Mouse (Mus musculus) CH12F3 (cell line): ENCODE results near the gene Irs3.
"Not testable (repeated sequence)": the region's sequence is repeated elsewhere in the genome, so short reads cannot be mapped to it uniquely, and the experiment has no call there.

Source experiments
- in situ Hi-C: fragments of 300-500 bp; cut with MboI; formaldehyde crosslinking; loops from 2 replicates; pipeline ENCODE4 v1.14.3; 2020; ENCODE audit warnings: low sequenced_read_pairs

Gene Irs3

DNA sequence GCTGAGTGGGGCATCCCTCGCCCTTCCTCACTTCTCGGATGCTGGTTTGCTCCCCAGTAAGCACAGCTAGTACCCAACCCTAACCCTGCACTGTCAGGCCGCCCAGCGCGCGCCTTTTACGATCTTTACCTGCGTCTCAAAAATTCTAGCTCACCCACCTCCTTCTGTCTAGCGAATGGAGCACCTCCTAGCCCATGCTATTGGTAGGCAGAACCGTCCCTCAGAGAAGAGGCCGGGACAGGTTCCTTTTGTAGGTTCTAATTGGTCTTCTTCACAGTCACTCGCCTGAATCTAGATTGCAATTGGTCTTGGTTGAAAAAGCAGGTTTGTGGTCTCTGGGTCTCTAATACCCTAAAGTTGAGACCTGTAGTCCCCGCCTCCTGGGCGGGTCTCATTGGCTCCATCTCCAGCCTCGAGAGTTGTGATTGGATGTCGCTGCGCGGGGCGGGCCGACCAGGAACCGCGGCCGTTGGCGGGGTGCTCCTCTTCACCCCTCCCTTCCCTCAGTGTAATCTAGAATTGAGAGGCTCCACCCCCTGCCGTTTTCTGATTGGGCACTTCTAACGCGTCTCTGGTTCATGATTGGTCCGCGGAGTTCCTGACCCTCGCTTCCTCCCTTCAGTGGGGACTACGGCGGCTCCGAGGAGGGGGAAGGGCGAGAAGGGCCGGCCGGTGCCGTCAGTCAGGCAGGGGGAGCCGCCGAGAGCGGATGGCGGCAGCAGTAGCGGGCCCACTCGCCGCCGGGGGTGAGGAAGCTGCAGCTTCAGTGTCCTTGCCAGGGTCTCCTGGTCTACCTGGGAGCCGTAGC lies 16.8 kb downstream of the Irs3 start, which contains the start of the genes Fbxo24, Lrch4 and Gm20605:
TSS of gene Fbxo24 (minus strand) at position 505 of the 808 bp plus-strand sequence.
TSS of gene Lrch4 (plus strand) at position 624 of the 808 bp plus-strand sequence.
TSS of gene Gm20605 (plus strand) at position 678 of the 808 bp plus-strand sequence.
- in situ Hi-C loops, result no loop called here

DNA sequence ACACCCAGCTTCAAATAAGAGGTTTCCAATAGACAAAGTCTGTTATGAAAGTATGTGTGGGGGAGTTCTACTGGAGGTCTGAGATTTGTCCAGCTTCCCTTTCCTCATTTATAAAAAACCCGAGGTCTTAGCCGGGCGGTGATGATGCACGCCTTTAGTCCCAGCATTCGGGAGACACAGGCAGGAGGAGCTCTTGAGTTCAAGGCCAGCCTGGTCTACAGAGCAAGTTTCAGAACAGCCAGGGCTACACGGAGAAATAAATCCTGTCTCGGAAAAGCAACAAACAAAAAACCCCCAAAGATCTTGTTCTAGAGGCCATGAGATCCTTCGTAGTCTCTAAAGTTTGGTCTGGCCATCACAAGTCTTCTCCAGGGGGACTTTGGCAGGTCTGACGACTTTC lies 17.5 kb downstream of the Irs3 start:
- in situ Hi-C loops, result no loop called here

DNA sequence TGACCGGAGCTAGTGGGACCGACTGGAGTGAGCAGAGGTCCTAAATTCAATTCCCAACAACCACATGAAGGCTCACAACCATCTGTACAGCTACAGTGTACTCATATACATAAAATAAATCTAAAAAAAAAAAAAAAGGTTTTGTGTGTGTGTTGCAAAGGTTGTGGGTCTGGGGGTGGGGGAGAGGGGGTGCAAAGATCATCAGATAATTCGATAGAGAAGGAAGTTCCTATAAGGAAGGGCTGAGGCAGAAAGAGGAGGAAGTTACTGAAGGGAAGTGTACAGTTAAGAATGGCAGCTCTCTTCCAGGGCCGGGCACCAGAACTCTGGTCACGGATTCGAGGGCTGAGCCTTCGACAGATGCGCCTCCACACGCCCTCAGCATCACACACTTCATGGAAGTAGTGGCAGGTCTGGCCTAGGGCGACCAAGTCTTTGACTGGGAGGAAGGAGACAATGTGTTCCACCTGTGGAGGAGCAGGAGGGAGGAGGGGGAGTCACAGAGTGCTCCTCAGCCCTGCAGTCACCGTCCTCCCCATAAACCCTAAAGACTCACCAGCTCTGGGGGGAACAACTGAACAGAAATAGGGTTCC lies 21.5 kb downstream of the Irs3 start:
- in situ Hi-C loops, result no loop called here

DNA sequence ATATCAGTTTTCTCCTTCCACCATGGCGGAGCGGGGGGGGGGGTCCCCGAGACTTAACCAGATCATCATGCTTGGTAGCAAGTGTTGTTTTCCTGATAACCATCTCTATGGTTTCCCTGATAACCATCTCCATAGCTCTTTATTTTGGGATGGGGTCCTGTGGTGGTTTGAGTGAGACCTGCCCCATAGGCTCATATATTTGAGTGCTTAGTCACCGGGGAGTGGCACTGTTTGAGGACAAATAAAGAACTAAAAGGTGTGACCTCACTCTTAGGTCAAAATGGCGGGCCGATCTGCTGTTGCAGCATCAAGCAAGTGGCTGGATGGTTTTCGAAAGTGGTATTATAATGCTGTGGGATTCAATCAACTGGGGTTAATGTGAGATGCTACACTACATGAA lies 30.2 kb downstream of the Irs3 start:
- in situ Hi-C loops, result no loop called here

DNA sequence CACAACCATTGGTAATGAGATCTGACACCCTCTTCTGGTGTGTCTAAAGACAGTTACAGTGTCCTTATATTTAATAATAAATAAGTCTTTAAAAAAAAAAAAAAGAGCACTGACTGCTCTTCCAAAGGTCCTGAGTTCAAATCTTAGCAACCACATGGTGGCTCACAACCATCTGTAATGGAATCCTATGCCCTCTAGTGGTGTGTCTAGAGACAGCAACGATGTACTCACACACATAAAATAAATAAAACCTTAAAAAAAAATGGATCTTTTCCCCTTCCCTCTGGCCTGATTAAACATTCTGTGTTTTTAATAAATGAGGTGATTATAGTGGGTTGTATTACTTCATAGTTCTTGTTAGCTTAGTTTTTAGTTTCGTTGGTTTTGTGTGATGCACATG lies 30.6 kb downstream of the Irs3 start:
- in situ Hi-C loops, result not testable (repeated sequence)

DNA sequence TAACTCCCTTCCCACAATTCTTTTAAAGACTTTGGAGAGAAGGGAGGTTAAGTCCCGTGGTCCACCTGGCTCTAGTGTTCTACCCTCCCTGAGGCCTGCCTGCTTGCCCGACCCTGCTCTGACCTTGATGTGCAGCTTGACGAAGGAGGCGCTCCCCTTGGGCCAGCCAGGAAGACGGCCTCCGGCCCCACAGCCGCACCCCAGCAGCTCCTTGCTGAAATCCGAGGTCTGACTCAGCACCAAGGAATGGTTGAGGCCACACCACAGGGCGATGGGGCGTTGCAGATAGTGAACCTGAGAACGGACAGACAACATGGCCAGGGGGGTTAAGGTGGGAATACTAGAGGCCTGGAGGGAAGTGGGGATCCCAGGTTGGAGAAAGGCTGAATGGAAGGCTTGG lies 32.0 kb downstream of the Irs3 start, which contains the start of gene Pcolce:
TSS of gene Pcolce (minus strand) at position 235 of the 400 bp plus-strand sequence.
- in situ Hi-C loops, result no loop called here

DNA sequence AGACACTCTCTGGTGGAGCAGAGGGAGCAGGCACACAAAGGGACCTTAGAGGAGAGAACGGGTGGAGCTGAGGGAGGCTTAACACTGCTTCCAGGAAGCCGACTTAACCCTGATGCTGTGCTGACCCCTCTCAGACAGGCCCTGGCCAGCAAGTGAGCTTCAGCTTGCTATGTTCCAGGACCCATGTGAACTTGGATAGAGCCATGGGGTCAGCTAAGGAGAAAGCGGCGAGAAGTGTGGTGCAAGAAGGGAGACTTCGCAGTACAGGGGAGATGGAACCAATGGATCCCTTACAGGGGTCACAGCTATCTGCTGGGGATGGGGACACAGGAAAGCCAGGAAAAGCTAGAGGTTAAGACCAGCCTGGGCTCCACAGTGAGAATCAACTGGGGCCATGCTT lies 32.4 kb downstream of the Irs3 start:
- in situ Hi-C loops, result no loop called here

DNA sequence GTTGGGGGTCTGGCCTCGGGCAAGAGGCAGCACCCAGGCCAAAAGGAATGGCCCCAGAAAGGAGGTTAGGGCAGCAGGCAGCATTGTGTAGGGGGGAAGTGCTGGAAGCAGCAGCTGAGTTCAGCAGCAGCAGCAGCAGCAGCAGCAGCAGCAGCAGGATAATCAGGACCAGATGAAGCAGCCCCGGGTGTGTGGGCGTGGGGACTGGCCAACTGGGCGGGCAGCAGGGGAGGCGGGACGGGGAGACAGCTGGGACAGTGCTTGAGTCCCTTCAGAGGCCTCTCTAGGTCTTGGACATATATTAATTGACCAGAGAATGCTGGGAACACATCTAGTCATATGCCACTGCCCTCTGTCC lies 34.3 kb downstream of the Irs3 start:
- in situ Hi-C loops, result no loop called here

DNA sequence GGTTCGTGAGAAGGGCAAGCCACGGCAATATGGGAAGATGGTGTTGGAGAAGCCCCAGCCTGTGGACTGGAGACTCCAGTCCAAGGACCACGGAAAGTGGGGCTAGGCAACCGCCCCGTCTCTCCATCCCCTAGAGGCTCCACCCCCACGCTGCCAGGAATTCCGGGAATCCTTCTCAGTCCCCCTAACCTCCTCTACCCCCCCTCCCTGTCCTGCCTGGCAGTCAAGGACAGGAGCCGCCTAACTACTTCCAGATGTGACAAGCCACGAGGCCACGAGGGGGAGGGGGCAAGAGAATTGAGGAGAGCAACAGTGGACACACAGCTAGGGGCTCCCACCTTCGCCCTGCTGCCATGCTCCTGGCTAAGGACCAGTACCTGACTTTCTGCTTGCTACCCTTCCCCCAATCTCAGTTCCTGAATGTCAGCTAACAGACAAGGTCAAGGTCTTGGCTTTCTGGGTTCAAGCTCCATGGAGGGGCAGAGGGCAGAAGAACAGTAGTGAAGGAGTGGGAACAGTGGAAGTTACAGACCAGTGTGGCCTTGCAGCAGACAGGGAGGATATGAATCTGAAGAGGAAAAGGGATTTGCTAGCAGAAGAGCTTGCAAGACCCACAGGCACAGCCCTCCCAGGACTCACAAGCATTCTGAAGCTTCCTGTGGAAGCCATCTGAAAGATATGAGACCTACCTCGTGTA lies 34.8 kb downstream of the Irs3 start:
- in situ Hi-C loops, result no loop called here

DNA sequence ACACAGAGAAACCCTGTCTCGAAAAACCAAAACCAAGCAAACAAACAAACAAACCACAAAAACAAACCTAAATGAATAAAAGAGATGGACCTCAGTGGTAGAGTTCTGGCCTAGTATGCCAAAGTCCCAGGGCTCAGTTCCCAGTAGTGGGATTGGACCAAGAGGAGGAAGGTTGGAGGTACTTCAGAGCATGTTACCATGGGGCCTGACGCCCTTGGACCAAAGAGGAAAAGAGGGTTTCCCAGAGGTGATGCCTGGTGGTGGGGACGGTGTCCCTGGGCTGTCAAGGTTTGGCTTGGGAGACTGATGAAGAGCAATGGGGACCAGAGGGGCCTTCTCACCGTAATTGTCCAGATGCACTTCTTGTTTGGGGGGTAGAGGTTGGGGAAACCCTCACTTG lies 35.5 kb downstream of the Irs3 start:
- in situ Hi-C loops, result no loop called here

DNA sequence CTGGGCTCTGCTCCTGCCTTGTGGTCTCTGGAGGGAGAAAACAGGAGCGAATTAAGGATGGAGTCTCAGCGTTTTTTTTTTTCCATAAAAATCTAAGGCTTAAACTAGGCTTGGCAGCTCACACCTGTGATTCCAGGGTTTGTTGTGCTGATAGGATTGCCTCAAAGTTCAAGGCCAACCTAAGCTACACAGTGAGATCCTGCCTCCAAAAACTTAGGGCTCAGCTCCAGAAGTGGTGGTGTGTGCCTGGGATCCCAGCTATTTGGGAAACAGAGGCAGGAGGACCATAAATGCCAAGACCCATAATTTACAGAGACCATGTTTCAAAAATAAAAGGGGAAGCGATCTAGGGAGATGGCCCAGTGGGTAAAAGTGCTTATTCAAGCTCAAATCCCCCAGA lies 36.2 kb downstream of the Irs3 start:
- in situ Hi-C loops, result no loop called here

DNA sequence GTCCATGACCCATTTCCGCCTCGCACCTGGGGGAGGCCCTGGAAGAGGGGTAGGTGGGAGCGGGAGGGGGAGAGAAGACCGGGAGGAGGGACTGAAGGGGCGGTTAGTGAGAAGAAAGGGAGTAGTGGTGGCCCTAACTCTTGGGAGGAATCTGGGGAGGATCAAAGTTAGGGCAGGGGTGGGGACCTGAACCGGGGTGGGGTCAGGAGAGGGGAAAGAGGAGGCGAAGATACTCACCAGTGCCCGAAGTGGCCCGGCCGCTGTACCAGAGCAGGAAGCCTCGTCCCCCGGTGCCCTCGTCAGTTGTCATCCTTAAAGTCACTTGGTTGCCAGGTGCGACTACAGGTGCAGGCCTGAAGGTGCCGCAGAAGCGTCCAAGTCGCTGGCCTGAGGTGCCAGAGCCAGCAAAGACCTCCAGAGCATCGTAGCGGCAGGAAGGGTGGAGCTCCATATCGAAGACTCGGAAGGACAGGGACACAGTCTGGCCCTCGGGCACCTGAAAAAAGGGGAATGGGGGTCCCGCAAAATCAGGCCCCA lies 36.8 kb downstream of the Irs3 start:
- in situ Hi-C loops, result no loop called here

DNA sequence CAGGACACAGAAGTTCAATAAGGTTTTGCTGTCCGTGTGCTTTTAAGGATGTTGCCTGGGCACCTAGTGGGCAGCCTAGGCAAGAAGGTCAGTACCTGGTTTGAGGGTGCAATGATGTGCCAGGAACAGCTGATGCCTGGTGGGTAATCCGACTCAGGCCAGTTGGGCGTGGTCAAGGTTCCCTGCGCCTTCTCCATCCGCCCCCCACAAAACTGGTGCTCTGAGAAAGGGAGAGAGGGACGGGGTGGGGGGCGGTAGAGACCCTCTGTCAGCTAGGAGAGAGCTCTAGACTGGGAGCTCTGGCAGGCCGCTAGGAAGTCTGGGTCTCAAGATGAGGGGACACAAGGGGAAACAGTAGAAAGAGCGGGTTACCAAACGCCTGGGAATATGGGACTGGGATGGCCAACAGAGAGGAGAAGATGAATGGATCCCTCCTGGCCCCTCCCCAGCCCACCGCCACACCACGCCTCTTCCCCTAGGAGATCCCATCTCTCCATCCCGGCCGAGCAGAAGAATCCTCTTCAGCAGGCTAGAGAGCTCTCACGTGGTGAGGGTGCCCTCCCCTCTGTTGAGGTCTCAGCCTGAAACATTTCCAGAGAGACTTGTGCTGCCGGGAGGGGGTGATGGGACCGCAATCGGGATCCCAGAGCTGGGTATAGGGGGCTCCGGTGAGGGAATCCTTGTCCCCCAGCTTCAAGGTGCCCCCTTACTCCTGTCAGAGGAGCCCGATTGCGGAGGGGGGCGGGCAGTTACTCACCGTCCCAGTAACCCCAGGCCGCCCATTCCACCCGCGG lies 37.5 kb downstream of the Irs3 start:
- in situ Hi-C loops, result no loop called here

DNA sequence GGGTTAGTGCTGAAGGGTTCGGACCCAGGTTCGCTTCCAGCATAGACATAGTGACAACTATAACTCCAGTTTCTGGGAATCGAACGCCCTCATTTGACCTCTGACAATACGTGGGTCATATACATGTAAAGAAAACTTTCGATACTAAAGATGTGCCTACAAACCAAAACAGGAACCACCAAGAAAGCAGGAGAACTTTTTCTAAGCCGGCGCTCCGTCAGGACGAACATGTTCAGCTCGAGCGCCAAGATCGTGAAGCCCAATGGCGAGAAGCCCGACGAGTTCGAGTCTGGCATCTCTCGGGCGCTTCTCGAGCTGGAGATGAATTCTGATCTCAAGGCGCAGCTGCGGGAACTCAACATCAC lies 44.2 kb downstream of the Irs3 start:
- in situ Hi-C loops, result no loop called here

DNA sequence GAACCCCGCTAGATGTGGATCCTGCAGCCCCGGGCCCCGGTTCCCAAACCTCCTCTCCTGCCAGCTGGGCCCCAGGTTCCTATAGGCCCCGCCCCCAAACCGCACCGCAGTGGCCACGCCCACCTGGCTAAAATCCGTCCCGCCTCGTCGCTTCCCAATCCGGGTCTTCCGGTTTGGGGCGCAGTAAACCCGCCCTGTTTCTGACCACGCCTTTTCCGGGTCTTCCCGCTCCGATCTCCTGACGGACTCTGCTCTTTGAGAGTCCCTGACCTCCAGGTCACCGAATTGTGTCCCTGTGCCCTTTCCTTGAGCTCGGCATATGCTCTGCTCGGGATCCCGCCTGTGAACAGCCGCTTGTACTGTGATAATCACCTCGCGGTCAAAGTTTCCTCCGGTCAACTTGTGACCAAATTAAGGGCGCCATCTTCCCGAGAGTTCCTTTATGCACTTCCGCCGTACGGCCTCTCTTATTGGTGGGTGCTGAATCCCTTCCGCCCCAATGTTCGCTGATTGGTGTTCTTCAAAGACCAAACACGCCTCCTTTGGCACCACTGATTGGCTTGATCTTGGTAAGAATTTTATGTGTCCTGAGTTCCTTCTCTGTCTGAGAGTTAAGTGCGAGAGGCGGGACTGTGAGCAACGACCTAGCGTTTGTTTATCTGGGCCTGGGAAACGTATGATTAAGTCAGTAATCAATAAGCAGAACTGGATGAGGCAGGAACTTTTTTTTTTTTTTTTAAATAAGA lies 44.7 kb downstream of the Irs3 start, which contains the start of gene Mospd3:
TSS of gene Mospd3 (minus strand) at position 440 of the 746 bp plus-strand sequence.
- in situ Hi-C loops, result no loop called here

DNA sequence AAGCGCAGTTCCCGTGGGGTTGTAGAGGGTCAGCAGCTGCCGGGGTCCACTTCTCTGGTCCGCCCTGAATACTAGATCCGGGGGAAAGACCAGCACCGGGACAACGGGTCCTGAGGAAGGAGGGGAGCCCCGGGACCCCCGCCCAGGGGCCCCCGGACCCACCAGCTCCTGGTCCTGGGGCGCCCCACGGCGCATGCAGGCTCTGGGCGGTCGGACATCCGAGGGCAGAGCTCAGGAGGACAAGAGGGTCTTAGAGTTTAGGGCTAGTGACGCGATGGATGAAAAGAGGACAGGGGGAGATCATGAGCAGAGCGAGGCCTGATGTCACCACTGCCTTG lies 45.3 kb downstream of the Irs3 start:
- in situ Hi-C loops, result no loop called here

DNA sequence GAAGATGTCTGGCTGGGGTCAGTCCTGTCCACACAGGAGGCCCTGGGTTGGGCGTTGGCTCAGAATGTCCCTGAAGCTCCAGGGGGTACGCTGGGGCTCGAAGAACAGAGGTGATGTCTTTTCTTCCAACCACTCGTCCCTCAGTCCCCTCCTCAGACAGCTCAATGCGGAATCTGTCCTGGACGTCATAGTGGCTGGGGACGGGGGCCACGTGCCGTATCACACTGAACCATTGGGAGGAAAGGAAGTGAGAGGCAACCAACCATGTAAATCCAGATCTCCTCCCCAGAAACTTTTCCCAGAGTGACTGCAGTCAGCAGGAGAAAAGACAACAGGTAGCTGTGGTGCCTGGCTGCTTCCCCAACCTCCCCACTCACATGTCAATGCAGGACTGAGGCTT lies 45.9 kb downstream of the Irs3 start:
- in situ Hi-C loops, result no loop called here

DNA sequence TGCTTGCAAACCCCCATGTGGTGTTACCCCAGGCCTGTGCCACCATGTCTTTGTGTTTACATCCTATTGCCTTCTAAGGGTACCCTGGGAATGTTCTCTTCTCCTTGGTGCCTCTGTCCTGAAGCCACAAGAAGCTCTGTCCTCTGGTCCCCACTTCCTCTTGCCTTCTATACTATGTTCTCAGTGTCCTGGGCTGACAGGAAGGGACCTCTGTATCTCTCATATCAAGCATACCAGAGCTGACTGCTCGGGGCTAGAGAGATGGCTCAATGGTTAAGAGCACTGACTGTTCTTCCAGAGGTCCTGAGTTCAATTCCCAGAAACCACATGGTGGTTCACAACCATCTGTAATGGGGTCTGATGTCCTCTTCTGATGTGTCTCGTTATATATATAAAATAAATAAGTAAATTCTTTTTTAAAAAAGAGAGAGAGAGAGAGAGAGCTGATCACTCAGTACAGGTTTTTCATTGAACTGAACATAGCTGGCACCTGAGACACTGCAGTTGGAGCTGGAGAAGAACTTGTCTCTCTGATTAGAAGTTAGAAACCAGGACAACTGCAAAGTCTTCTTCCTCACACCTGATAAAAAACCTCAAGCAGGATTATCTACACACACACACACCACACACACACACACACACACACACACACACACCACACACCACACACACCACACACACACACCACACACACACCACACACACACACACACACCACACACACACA lies 47.3 kb downstream of the Irs3 start:
- in situ Hi-C loops, result no loop called here

DNA sequence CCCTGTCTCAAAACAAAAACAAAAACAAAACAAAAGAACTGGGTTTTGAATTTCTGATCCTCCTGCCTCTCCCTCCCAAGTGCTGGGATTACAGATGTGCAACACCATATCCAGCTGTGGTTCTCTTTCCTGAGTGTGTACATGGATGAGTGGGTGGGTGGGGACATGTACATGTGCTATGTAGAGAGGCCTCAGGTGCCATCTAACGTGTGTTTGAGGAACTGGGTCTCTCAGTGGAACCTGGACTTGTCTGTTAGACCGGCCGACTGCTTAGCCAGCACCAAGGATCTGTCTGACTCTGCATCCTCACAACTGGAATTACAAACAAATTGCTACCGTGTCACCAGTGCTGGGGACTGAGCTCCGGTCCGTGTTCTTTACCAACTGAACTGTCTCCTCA lies 47.9 kb downstream of the Irs3 start:
- in situ Hi-C loops, result no loop called here
